Mouse (Mus musculus) lung, postnatal 0 days (tissue): Measurements from ENCODE around the gene Cyp26a1.

Source experiments
- CTCF ChIP-seq: IDR thresholded peaks from 2 replicates; pipeline ENCODE4 v1.5.1; 2016; ENCODE audit warnings: antibody characterized with exemption, mild to moderate bottlenecking
- EP300 ChIP-seq: IDR thresholded peaks from 2 replicates; pipeline ENCODE4 v1.6.1; 2016; ENCODE audit warnings: antibody characterized with exemption, mild to moderate bottlenecking, control low read depth

DNA sequence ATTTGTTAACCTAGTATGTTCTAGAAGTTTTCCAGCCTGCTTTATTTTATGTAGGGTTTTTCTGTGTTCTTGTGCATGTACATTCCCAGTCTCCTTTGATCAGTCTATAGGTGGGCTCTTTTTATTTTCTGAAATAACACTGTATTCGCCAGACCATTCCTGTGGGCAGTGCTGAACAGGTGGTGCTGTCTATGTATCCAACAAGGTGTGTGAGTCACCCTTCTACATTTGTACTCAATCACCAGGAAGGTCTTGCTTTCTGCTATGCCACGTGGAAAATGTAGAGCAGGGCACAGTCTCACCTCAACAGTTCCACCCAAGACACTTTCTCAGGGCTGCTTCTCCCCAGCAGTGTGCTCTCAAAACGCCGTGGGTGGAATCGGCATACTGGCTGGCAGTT lies 28.9 kb upstream of the Cyp26a1 start:
- TF ChIP-seq CTCF (no peak), EP300 (no peak)
